Mouse (Mus musculus): ENCODE data around the gene Tsku. TPM values are rescaled to one million over a fixed set of nuclear protein-coding genes. Genes with fewer than 3 reads are reported as not detected.

The Tsku gene
- polyA plus RNA-seq, 1 experiment, result 8.4 TPM

- TF ChIP-seq MAX (IDR thresholded peaks at IDR 0.05; ENCODE audit: low read depth), result no peak
- TF ChIP-seq REST (IDR thresholded peaks at IDR 0.05; ENCODE audit: insufficient read depth, insufficient read length), result no peak
- TF ChIP-seq SRF (IDR thresholded peaks at IDR 0.05; ENCODE audit: control insufficient read depth, insufficient read length, low read depth), result no peak
- peak in 2 of 3 experiments; percentile 11 to 64 for TF ChIP-seq MYOG (IDR thresholded peaks at IDR 0.05; ENCODE audit: control insufficient read depth in 1 of 3, insufficient read depth in 1 of 3, insufficient read length in 2 of 3, low read depth in 2 of 3)
- peak in 2 of 3 experiments; percentile 68 to 70 for TF ChIP-seq MYOD1 (IDR thresholded peaks at IDR 0.05; ENCODE audit: control insufficient read depth in 1 of 3, insufficient read length in 2 of 3, low read depth in 2 of 3)
- TF ChIP-seq POLR2AphosphoS2 (IDR thresholded peaks at IDR 0.05; ENCODE audit: insufficient read length, low read depth), result no peak
- TF ChIP-seq TCF12 (IDR thresholded peaks at IDR 0.05; ENCODE audit: insufficient read depth, poor library complexity, severe bottlenecking), result peak; percentile 20
- TF ChIP-seq CEBPB (IDR thresholded peaks at IDR 0.05; ENCODE audit: insufficient read depth, poor library complexity, severe bottlenecking), result no peak
- TF ChIP-seq E2F4 (IDR thresholded peaks at IDR 0.05; ENCODE audit: insufficient read depth), result peak; percentile 37
- TF ChIP-seq POLR2A (IDR thresholded peaks at IDR 0.05; ENCODE audit: insufficient read length, low read depth), result no peak
- TF ChIP-seq USF1 (IDR thresholded peaks at IDR 0.05; ENCODE audit: low read depth), result no peak
- H3K36me3 ChIP-seq (ENCODE audit: control insufficient read depth, insufficient read depth), result no peaks in the 10 kb centered on the region
- no peaks in the 10 kb centered on the region for H3K27me3 ChIP-seq (ENCODE audit: control insufficient read depth, insufficient read depth, insufficient read length)
- H3K4me2 ChIP-seq (ENCODE audit: low read depth), result peak overlapping the region; percentile 73
- no peak overlapping the region for H3ac ChIP-seq (ENCODE audit: control insufficient read depth, insufficient read length)
- H3K79me2 ChIP-seq (ENCODE audit: control insufficient read depth, insufficient read depth), result no peaks in the 10 kb centered on the region
- no peak overlapping the region for H3K4me3 ChIP-seq
These were observed 30.3 kb upstream of the Tsku start for GRCm38 (mm10) chr7:98391351-98391936.

- no peak overlapping the region for H3K4me3 ChIP-seq
- H3K36me3 ChIP-seq (ENCODE audit: control insufficient read depth, insufficient read depth), result no peaks in the 10 kb centered on the region
- no peaks in the 10 kb centered on the region for H3K79me2 ChIP-seq (ENCODE audit: control insufficient read depth, insufficient read depth)
- peak overlapping the region; percentile 73 for H3K4me2 ChIP-seq (ENCODE audit: low read depth)
- H3ac ChIP-seq (ENCODE audit: control insufficient read depth, insufficient read length), result no peak overlapping the region
- TF ChIP-seq TCF12 (IDR thresholded peaks at IDR 0.05; ENCODE audit: insufficient read depth, poor library complexity, severe bottlenecking) (no peak), POLR2AphosphoS2 (IDR thresholded peaks at IDR 0.05; ENCODE audit: insufficient read length, low read depth) (no peak), MYOG (IDR thresholded peaks at IDR 0.05; ENCODE audit: control insufficient read depth in 1 of 3, insufficient read depth in 1 of 3, insufficient read length in 2 of 3, low read depth in 2 of 3) (no peak), TCF3 (IDR thresholded peaks at IDR 0.05; ENCODE audit: insufficient read length, low read depth) (no peak), CEBPB (IDR thresholded peaks at IDR 0.05; ENCODE audit: insufficient read depth, poor library complexity, severe bottlenecking) (no peak), REST (IDR thresholded peaks at IDR 0.05; ENCODE audit: insufficient read depth, insufficient read length) (no peak), MYOD1 (IDR thresholded peaks at IDR 0.05; ENCODE audit: control insufficient read depth in 1 of 3, insufficient read length in 2 of 3, low read depth in 2 of 3) (no peak), E2F4 (IDR thresholded peaks at IDR 0.05; ENCODE audit: insufficient read depth) (no peak)
- H3K27me3 ChIP-seq (ENCODE audit: control insufficient read depth, insufficient read depth, insufficient read length), result no peaks in the 10 kb centered on the region
These were observed 29.4 kb upstream of the Tsku start for GRCm38 (mm10) chr7:98390486-98390885.

DNA sequence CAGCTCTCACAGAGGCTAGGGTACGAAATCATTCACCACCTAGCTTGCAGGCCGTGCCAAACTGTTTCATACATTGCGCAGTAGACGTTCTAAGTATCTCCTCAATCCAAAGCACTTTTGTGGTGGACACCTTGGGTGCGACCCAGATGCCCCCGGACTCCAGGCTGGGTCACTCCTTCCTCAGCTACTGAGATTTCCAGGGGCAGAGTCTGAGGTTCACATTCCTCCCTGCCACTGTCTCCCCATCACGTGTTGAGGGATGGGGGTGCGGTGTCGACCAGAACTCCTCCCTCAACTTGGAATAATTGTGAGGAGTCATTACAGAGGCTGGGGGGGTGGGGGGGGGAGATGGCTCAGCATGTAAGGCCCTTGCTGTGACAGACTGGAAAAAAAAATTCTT lies 28.5 kb upstream of the Tsku start:
- Histone ChIP-seq H3K4me3 (no peak overlapping the region), H3K27me3 (ENCODE audit: control insufficient read depth, insufficient read depth, insufficient read length) (no peaks in the 10 kb centered on the region), H3K36me3 (ENCODE audit: control insufficient read depth, insufficient read depth) (no peaks in the 10 kb centered on the region), H3K4me2 (ENCODE audit: low read depth) (no peak overlapping the region), H3K79me2 (ENCODE audit: control insufficient read depth, insufficient read depth) (no peaks in the 10 kb centered on the region), H3ac (ENCODE audit: control insufficient read depth, insufficient read length) (no peak overlapping the region)
- no peak for TF ChIP-seq E2F4 (IDR thresholded peaks at IDR 0.05; ENCODE audit: insufficient read depth)
- no peak for TF ChIP-seq TCF12 (IDR thresholded peaks at IDR 0.05; ENCODE audit: insufficient read depth, poor library complexity, severe bottlenecking)
- no peak for TF ChIP-seq POLR2A (IDR thresholded peaks at IDR 0.05; ENCODE audit: insufficient read length, low read depth)
- no peak for TF ChIP-seq TCF3 (IDR thresholded peaks at IDR 0.05; ENCODE audit: insufficient read length, low read depth)
- no peak for TF ChIP-seq MAX (IDR thresholded peaks at IDR 0.05; ENCODE audit: low read depth)
- no peak for TF ChIP-seq POLR2AphosphoS2 (IDR thresholded peaks at IDR 0.05; ENCODE audit: insufficient read length, low read depth)
- TF ChIP-seq CEBPB (IDR thresholded peaks at IDR 0.05; ENCODE audit: insufficient read depth, poor library complexity, severe bottlenecking), result no peak
- no peak for TF ChIP-seq REST (IDR thresholded peaks at IDR 0.05; ENCODE audit: insufficient read depth, insufficient read length)
- TF ChIP-seq SRF (IDR thresholded peaks at IDR 0.05; ENCODE audit: control insufficient read depth, insufficient read length, low read depth), result no peak
- TF ChIP-seq USF1 (IDR thresholded peaks at IDR 0.05; ENCODE audit: low read depth), result no peak

DNA sequence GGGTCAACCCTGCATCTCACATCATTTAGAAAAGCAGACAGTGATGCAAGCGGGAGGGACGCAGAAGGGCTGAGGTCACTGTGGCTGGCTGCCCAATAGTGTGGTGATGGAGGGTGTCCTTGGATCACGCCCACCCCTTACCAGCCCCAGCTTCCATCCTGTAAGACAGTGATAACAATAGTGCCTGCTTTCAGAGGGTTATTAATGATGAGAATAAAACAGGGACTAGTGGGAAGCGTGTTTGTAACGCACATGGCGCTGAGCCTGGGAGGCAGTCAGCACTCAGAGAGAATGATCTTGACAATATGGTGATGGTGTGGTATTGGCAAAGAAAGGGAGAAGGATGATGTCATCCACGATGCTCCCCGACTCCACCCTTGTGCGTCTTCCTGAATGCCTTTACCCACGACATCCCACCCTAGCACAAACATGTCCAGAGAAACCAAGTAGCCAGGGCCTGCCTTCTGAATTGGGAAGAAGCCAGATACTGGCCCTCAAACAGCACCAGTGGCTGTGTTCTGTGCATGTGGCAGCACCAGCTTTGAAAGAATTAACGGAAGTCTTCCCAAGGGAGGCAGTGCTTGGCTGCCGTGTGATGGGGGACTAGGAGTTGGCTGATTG lies 27.9 kb upstream of the Tsku start:
- Histone ChIP-seq H3K4me2 (ENCODE audit: low read depth) (no peak overlapping the region), H3ac (ENCODE audit: control insufficient read depth, insufficient read length) (no peak overlapping the region), H3K4me3 (no peak overlapping the region), H3K79me2 (ENCODE audit: control insufficient read depth, insufficient read depth) (no peaks in the 10 kb centered on the region), H3K27me3 (ENCODE audit: control insufficient read depth, insufficient read depth, insufficient read length) (no peaks in the 10 kb centered on the region), H3K36me3 (ENCODE audit: control insufficient read depth, insufficient read depth) (no peaks in the 10 kb centered on the region)
- TF ChIP-seq REST (IDR thresholded peaks at IDR 0.05; ENCODE audit: insufficient read depth, insufficient read length) (no peak), MYOG (IDR thresholded peaks at IDR 0.05; ENCODE audit: control insufficient read depth in 1 of 3, insufficient read depth in 1 of 3, insufficient read length in 2 of 3, low read depth in 2 of 3) (no peak), MAX (IDR thresholded peaks at IDR 0.05; ENCODE audit: low read depth) (no peak), POLR2A (IDR thresholded peaks at IDR 0.05; ENCODE audit: insufficient read length, low read depth) (no peak), CEBPB (IDR thresholded peaks at IDR 0.05; ENCODE audit: insufficient read depth, poor library complexity, severe bottlenecking) (0 out of 2 replicates have a peak, but pooled peaks have one; percentile 29), TCF12 (IDR thresholded peaks at IDR 0.05; ENCODE audit: insufficient read depth, poor library complexity, severe bottlenecking) (no peak), E2F4 (IDR thresholded peaks at IDR 0.05; ENCODE audit: insufficient read depth) (no peak), USF1 (IDR thresholded peaks at IDR 0.05; ENCODE audit: low read depth) (no peak)

Measured in myocyte (in vitro differentiated cells).